Mouse (Mus musculus): ENCODE results near the gene Chd2. TPM values are rescaled to one million over a fixed set of nuclear protein-coding genes. Genes with fewer than 3 reads are reported as not detected.

Chd2 gene
- polyA plus RNA-seq, 1 experiment: 88.1 TPM

DNA sequence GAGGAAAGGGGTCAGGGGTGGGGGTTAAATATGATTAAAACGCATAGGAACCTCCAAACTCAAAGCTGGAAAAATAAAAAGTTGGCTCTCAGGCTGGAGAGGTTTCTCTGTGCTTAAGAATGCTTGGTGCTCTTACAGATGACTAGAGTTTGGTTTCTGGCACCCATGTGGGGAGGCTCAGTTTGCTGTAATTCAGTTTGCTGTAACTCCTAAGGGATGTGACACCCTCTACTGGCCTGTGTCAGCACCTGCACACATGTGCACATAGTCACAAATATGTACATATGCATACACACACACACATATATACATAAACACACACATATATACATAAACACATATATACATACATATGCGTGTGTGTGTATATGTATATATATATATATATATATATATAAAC, 152.8 kb downstream of the Chd2 start:
- no peak for TF ChIP-seq POLR2A (IDR thresholded peaks at IDR 0.05; ENCODE audit: control insufficient read depth, extremely low read depth, insufficient read depth, low read length, poor library complexity)
- TF ChIP-seq CTCF (IDR thresholded peaks at IDR 0.05; ENCODE audit: borderline replicate concordance, control insufficient read depth, extremely low read depth, insufficient read depth, low read length, poor library complexity): no peak
- 68% methylated on average over 2 of the region's 2 CpGs for WGBS
- no peak overlapping the region for H3K4me3 ChIP-seq (ENCODE audit: control insufficient read depth, insufficient read depth, low read length)
- no peaks in the 10 kb centered on the region for H3K36me3 ChIP-seq (ENCODE audit: control insufficient read depth, insufficient read depth, low read length)
- no peaks in the 10 kb centered on the region for H3K4me1 ChIP-seq (replicated peaks; ENCODE audit: control insufficient read depth, insufficient read depth, low read length)
- DNase-seq: no peak
- peaks cover 10% of the 10 kb centered on the region for H3K27me3 ChIP-seq (ENCODE audit: control insufficient read depth, insufficient read depth, low read length)
- H3K27ac ChIP-seq (ENCODE audit: control insufficient read depth, insufficient read depth, low read length): no peak overlapping the region

DNA sequence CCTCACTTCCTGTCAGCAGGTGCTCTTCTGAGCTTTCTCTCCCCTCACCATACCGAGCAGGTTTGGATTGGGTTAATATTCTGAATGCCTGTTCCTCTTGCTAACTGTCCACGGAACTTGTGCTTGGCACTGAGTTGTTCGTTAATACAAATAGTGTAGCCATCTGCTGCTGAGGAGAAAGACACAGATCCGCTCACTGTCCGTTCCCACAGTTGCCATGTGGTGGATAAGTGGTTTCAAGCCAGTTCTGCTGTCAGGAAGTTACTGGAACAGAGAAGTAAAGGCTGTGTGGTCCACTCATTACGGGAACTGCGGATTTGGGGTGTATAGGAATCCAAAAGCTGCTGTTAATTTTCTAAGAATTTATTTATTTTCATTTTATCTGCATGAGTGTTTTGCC, 158.8 kb downstream of the Chd2 start:
- no peak for DNase-seq
- no peak overlapping the region for H3K4me3 ChIP-seq (ENCODE audit: control insufficient read depth, insufficient read depth, low read length)
- WGBS: 82% methylated on average over 7 of the region's 7 CpGs
- no peaks in the 10 kb centered on the region for H3K36me3 ChIP-seq (ENCODE audit: control insufficient read depth, insufficient read depth, low read length)
- H3K27me3 ChIP-seq (ENCODE audit: control insufficient read depth, insufficient read depth, low read length): no peaks in the 10 kb centered on the region; the same call in 1 of the 2 replicates
- no peaks in the 10 kb centered on the region for H3K4me1 ChIP-seq (replicated peaks; ENCODE audit: control insufficient read depth, insufficient read depth, low read length)
- TF ChIP-seq CTCF (IDR thresholded peaks at IDR 0.05; ENCODE audit: borderline replicate concordance, control insufficient read depth, extremely low read depth, insufficient read depth, low read length, poor library complexity) (no peak), POLR2A (IDR thresholded peaks at IDR 0.05; ENCODE audit: control insufficient read depth, extremely low read depth, insufficient read depth, low read length, poor library complexity) (no peak)
- H3K27ac ChIP-seq (ENCODE audit: control insufficient read depth, insufficient read depth, low read length): no peak overlapping the region

DNA sequence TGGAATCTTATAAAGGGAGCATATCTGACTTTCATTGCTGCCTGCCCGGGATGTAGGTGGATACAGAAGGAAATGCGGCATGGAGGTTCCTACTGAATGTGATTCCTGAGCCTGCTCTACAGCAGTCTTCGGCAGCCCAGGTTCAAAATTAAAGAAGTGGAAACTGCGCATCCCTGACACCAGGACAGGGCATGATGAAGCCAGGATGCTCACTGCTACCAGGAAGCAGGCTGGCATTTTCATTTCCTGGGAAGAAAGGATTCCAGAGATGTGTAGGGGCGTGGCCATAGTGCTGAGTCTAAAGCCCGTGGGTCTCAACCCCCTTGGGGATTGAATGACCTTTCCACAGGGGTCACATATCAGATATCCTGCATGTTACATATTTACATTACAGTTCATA, 163.6 kb downstream of the Chd2 start:
- peaks cover 12% of the 10 kb centered on the region; the same call in 1 of the 2 replicates for H3K27me3 ChIP-seq (ENCODE audit: control insufficient read depth, insufficient read depth, low read length)
- no peaks in the 10 kb centered on the region for H3K4me1 ChIP-seq (replicated peaks; ENCODE audit: control insufficient read depth, insufficient read depth, low read length)
- H3K4me3 ChIP-seq (ENCODE audit: control insufficient read depth, insufficient read depth, low read length): no peak overlapping the region
- 81% methylated on average over 6 of the region's 6 CpGs for WGBS
- no peak overlapping the region for H3K27ac ChIP-seq (ENCODE audit: control insufficient read depth, insufficient read depth, low read length)
- no peaks in the 10 kb centered on the region for H3K36me3 ChIP-seq (ENCODE audit: control insufficient read depth, insufficient read depth, low read length)
- TF ChIP-seq POLR2A (IDR thresholded peaks at IDR 0.05; ENCODE audit: control insufficient read depth, extremely low read depth, insufficient read depth, low read length, poor library complexity) (no peak), CTCF (IDR thresholded peaks at IDR 0.05; ENCODE audit: borderline replicate concordance, control insufficient read depth, extremely low read depth, insufficient read depth, low read length, poor library complexity) (no peak)
- no peak for DNase-seq

DNA sequence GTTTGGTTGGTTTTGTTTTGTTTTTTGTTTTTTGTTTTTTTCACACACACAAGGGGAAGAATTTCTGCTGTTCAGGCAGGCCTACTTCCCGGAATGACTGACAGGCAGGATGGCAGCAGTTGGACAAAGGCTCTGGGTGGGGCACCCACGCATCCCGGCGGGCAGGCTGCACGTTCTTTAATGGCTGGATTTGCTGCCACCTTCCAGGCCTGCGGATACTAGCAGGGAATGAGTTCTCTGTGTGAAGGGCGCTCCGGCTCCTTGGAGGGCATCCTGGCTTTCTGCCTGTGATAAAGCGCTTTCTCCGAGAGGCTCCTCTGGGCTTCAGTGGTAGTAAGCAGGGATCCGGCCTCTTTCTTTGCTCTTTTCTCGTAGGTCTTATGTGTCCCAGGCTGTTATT, 164.3 kb downstream of the Chd2 start:
- no peak for DNase-seq
- WGBS: 70% methylated on average over 12 of the region's 12 CpGs
- peaks cover 17% of the 10 kb centered on the region; the same call in 1 of the 2 replicates for H3K27me3 ChIP-seq (ENCODE audit: control insufficient read depth, insufficient read depth, low read length)
- no peaks in the 10 kb centered on the region for H3K4me1 ChIP-seq (replicated peaks; ENCODE audit: control insufficient read depth, insufficient read depth, low read length)
- H3K4me3 ChIP-seq (ENCODE audit: control insufficient read depth, insufficient read depth, low read length): no peak overlapping the region
- no peak overlapping the region for H3K27ac ChIP-seq (ENCODE audit: control insufficient read depth, insufficient read depth, low read length)
- TF ChIP-seq CTCF (IDR thresholded peaks at IDR 0.05; ENCODE audit: borderline replicate concordance, control insufficient read depth, extremely low read depth, insufficient read depth, low read length, poor library complexity) (no peak), POLR2A (IDR thresholded peaks at IDR 0.05; ENCODE audit: control insufficient read depth, extremely low read depth, insufficient read depth, low read length, poor library complexity) (no peak)
- no peaks in the 10 kb centered on the region for H3K36me3 ChIP-seq (ENCODE audit: control insufficient read depth, insufficient read depth, low read length)

Other genes starting within 250 kb of the Chd2 start
- 13.3 and 13.4 TPM in 2 replicates for gene Rgma, start 166.3 kb downstream of the Chd2 start, polyA plus RNA-seq (2012; rRNA removed)
- 7.0 and 13.2 TPM in 2 replicates for gene Fam174b, start 198.5 kb upstream of the Chd2 start, polyA plus RNA-seq (2012; rRNA removed)